Mouse (Mus musculus): ENCODE measurements around the gene Stmn1.

DNA sequence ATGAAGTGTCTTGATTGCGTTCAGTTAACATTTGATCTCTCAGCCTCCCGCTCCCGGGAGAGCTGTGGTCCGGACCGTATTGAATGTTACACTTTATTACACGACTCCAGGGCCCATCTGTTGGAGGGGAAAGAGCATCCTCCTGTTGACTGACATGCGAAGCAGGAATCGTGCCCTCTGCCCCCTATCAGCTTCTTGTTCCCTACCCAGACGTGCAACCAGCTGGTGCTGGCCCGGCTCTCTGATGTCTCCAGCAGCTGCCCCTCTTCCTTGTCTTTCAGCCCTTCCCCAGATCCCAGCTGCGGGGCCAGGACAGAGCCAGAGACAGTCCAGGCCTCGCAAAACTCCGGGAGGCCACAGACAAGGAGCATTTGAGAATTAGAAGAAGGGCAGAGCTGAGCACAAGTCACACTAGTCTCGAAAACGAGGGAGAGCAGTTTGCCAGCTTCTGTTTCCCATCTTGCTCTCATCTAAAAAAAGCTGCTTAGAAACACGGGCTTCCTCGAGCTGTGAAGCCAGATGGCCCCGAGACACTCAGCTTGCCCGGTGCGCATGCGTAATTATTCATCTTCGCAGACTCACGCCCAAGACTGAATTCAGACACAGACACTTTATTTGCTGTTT lies 37.6 kb upstream of the Stmn1 start:
- TF ChIP-seq CTCF (IDR thresholded peaks at IDR 0.05; ENCODE audit: borderline replicate concordance, extremely low read depth, insufficient read depth, insufficient read length) (no peak), POLR2A (IDR thresholded peaks at IDR 0.05; ENCODE audit: borderline replicate concordance, extremely low read depth, insufficient read depth, insufficient read length, poor library complexity, severe bottlenecking) (no peak)

Data from brain, embryonic 14.5 days (tissue).